Mouse (Mus musculus) cortical plate, adult 2 months (tissue): ENCODE data around the gene Slc34a3.

Experiments used
- CTCF ChIP-seq: fragments of 200-500 bp; IDR thresholded peaks from 2 replicates; pipeline ENCODE4 v1.5.1; 2011; ENCODE audit warnings: mild to moderate bottlenecking, control low read depth, low read length; ENCODE audit not compliant: insufficient read depth; ENCODE audit errors: extremely low read depth
- POLR2A ChIP-seq: fragments of 200-500 bp; IDR thresholded peaks from 2 replicates; pipeline ENCODE4 v1.6.1; 2011; ENCODE audit warnings: mild to moderate bottlenecking, low read length, control low read depth; ENCODE audit not compliant: insufficient read depth; ENCODE audit errors: extremely low read depth

GRCm38 (mm10) chr2:25262795-25263622 is 28.8 kb upstream of the Slc34a3 start:
- TF ChIP-seq POLR2A (no peak), CTCF (no peak)
